Mouse (Mus musculus): ENCODE data around the gene Serpina6. TPM values are rescaled to one million over a fixed set of nuclear protein-coding genes. Genes with fewer than 3 reads are reported as not detected.

Serpina6 gene
- polyA plus RNA-seq, 2 experiments = 793 to 1,383 TPM

DNA sequence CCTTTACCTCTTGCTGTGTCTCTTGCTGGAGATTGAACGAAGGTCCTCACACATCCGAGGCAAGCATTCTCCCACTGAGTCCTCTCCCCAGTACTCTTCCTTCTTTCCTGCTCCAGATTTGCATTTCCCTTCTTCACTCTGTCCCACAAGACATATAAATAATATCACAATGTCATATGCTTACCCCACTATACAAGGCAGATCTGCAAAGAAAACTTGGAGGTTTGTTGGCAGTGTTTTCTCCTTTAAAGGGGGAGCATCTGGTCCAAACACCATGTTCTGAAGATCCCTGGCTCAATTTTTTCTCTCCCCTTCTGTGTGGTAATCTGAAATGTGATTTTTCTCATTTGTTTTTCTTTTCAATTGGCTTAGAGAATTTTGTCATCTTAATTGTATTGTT, 22.6 kb downstream of the Serpina6 start:
- H3K27me3 ChIP-seq (ENCODE audit: control insufficient read depth, insufficient read depth, low read length) = no peaks in the 10 kb centered on the region
- H3K4me2 ChIP-seq (ENCODE audit: low read depth) = no peak overlapping the region
- DNase-seq (ENCODE audit: low read depth in 3 of 3, low spot score in 3 of 3) (no peak), ATAC-seq (ENCODE audit: insufficient read depth) (no peak)
- peaks cover 0 to 11% of the 10 kb centered on the region in 2 experiments; a peak in 2 of 4 replicates for H3K4me1 ChIP-seq (replicated peaks; ENCODE audit: control insufficient read depth in 2 of 2, insufficient read depth in 2 of 2, low read length in 1 of 2)
- TF ChIP-seq CTCF (IDR thresholded peaks at IDR 0.05; ENCODE audit: low read depth) = no peak
- TF ChIP-seq EP300 (IDR thresholded peaks at IDR 0.05; ENCODE audit: low read depth) = no peak
- H3K27ac ChIP-seq = no peak overlapping the region
- WGBS (ENCODE audit: insufficient replicate concordance) = 41% methylated on average over 2 of the region's 2 CpGs
- H3K36me3 ChIP-seq (replicated peaks; ENCODE audit: control insufficient read depth, insufficient read depth, low read depth) = no peaks in the 10 kb centered on the region
- H3K4me3 ChIP-seq (ENCODE audit: insufficient read depth in 1 of 2, low read depth in 2 of 2, low read length in 2 of 2) = no peak overlapping the region
- no peak overlapping the region for H3K9ac ChIP-seq (replicated peaks)
- no peaks in the 10 kb centered on the region; the same call in 1 of the 2 replicates for H3K9me3 ChIP-seq (ENCODE audit: control insufficient read depth, low read length)

- H3K27me3 ChIP-seq (ENCODE audit: control insufficient read depth, insufficient read depth, low read length) = no peaks in the 10 kb centered on the region
- DNase-seq (ENCODE audit: low read depth in 3 of 3, low spot score in 3 of 3) (peak in 2 of 3 experiments; percentile 17 to 19), ATAC-seq (ENCODE audit: insufficient read depth) (peak; percentile 53)
- H3K9me3 ChIP-seq (ENCODE audit: control insufficient read depth, low read length) = no peaks in the 10 kb centered on the region; the same call in 1 of the 2 replicates
- H3K4me1 ChIP-seq (replicated peaks; ENCODE audit: control insufficient read depth in 2 of 2, insufficient read depth in 2 of 2, low read length in 1 of 2) = peaks cover 0 to 13% of the 10 kb centered on the region in 2 experiments; a peak in 2 of 4 replicates
- no peaks in the 10 kb centered on the region for H3K36me3 ChIP-seq (replicated peaks; ENCODE audit: control insufficient read depth, insufficient read depth, low read depth)
- no peak within 1 kb of the TSS for H3K27ac ChIP-seq
- TF ChIP-seq EP300 (IDR thresholded peaks at IDR 0.05; ENCODE audit: low read depth) (no peak), CTCF (IDR thresholded peaks at IDR 0.05; ENCODE audit: low read depth) (no peak)
- peak within 1 kb of the TSS; percentile 41 for H3K4me2 ChIP-seq (ENCODE audit: low read depth)
- 46% methylated on average over 3 of the region's 3 CpGs for WGBS (ENCODE audit: insufficient replicate concordance)
- H3K4me3 ChIP-seq (ENCODE audit: insufficient read depth in 1 of 2, low read depth in 2 of 2, low read length in 2 of 2) = peak within 1 kb of the TSS; percentile 45 to 59
- H3K9ac ChIP-seq (replicated peaks) = peak within 1 kb of the TSS; percentile 31; the same call in 1 of the 2 replicates
Measured at GRCm38 (mm10) chr12:103631203-103631612, 25.8 kb downstream of the Serpina6 start, which contains the start of gene Serpina10. Gene Serpina10 (minus strand): TSS chr12:103631444.

DNA sequence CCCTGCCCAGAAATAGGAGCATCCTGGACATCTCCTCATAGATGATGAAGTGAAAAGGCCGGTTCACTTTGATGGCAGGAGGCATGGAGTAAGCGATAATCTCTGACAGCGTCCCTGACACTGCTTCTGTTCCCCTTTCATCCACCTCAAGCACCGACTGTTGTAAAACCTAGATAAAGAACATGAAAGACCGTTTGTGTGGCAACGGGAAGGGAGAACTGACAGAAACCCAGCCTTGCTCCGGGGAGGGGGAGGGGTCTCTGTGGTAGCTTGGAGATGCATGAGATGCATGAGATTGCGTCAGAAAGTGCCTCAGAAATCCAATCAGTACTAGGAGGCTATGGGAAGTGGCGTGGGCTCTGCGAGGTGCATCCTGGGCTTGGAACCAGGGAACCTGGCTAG, 40.2 kb downstream of the Serpina6 start:
- no peaks in the 10 kb centered on the region for H3K27me3 ChIP-seq (ENCODE audit: control insufficient read depth, insufficient read depth, low read length)
- H3K36me3 ChIP-seq (replicated peaks; ENCODE audit: control insufficient read depth, insufficient read depth, low read depth) = no peaks in the 10 kb centered on the region
- H3K9me3 ChIP-seq (ENCODE audit: control insufficient read depth, low read length) = no peaks in the 10 kb centered on the region
- no peak overlapping the region for H3K9ac ChIP-seq (replicated peaks)
- no peak for DNase-seq (ENCODE audit: low read depth in 3 of 3, low spot score in 3 of 3)
- H3K4me3 ChIP-seq (ENCODE audit: insufficient read depth in 1 of 2, low read depth in 2 of 2, low read length in 2 of 2) = no peak overlapping the region
- WGBS (ENCODE audit: insufficient replicate concordance) = 52% methylated on average over 10 of the region's 10 CpGs
- ATAC-seq (ENCODE audit: insufficient read depth) = no peak
- H3K4me2 ChIP-seq (ENCODE audit: low read depth) = no peak overlapping the region
- no peak overlapping the region for H3K27ac ChIP-seq
- no peaks in the 10 kb centered on the region; a peak in 1 of 4 replicates for H3K4me1 ChIP-seq (replicated peaks; ENCODE audit: control insufficient read depth in 2 of 2, insufficient read depth in 2 of 2, low read length in 1 of 2)
- TF ChIP-seq EP300 (IDR thresholded peaks at IDR 0.05; ENCODE audit: low read depth) (no peak), CTCF (IDR thresholded peaks at IDR 0.05; ENCODE audit: low read depth) (no peak)

GRCm38 (mm10) chr12:103615734-103616133, 41.3 kb downstream of the Serpina6 start:
- Histone ChIP-seq H3K4me3 (ENCODE audit: insufficient read depth in 1 of 2, low read depth in 2 of 2, low read length in 2 of 2) (no peak overlapping the region), H3K9me3 (ENCODE audit: control insufficient read depth, low read length) (no peaks in the 10 kb centered on the region), H3K36me3 (replicated peaks; ENCODE audit: control insufficient read depth, insufficient read depth, low read depth) (no peaks in the 10 kb centered on the region), H3K4me1 (replicated peaks; ENCODE audit: control insufficient read depth in 2 of 2, insufficient read depth in 2 of 2, low read length in 1 of 2) (no peaks in the 10 kb centered on the region; a peak in 1 of 4 replicates), H3K27me3 (ENCODE audit: control insufficient read depth, insufficient read depth, low read length) (no peaks in the 10 kb centered on the region), H3K9ac (replicated peaks) (no peak overlapping the region), H3K4me2 (ENCODE audit: low read depth) (no peak overlapping the region), H3K27ac (no peak overlapping the region)
- WGBS (ENCODE audit: insufficient replicate concordance) = 46% methylated on average over 4 of the region's 4 CpGs
- TF ChIP-seq EP300 (IDR thresholded peaks at IDR 0.05; ENCODE audit: low read depth) = no peak
- TF ChIP-seq CTCF (IDR thresholded peaks at IDR 0.05; ENCODE audit: low read depth) = no peak
- DNase-seq (ENCODE audit: low read depth in 3 of 3, low spot score in 3 of 3) (no peak), ATAC-seq (ENCODE audit: insufficient read depth) (no peak)

- ATAC-seq (ENCODE audit: insufficient read depth) = no peak
- TF ChIP-seq CTCF (IDR thresholded peaks at IDR 0.05; ENCODE audit: low read depth) (no peak), EP300 (IDR thresholded peaks at IDR 0.05; ENCODE audit: low read depth) (no peak)
- Histone ChIP-seq H3K9me3 (ENCODE audit: control insufficient read depth, low read length) (no peaks in the 10 kb centered on the region), H3K27me3 (ENCODE audit: control insufficient read depth, insufficient read depth, low read length) (no peaks in the 10 kb centered on the region), H3K4me2 (ENCODE audit: low read depth) (no peak overlapping the region), H3K27ac (no peak overlapping the region), H3K36me3 (replicated peaks; ENCODE audit: control insufficient read depth, insufficient read depth, low read depth) (no peaks in the 10 kb centered on the region), H3K9ac (replicated peaks) (no peak overlapping the region), H3K4me3 (ENCODE audit: insufficient read depth in 1 of 2, low read depth in 2 of 2, low read length in 2 of 2) (no peak overlapping the region), H3K4me1 (replicated peaks; ENCODE audit: control insufficient read depth in 2 of 2, insufficient read depth in 2 of 2, low read length in 1 of 2) (no peaks in the 10 kb centered on the region; a peak in 1 of 4 replicates)
- no peak for DNase-seq (ENCODE audit: low read depth in 3 of 3, low spot score in 3 of 3)
- 43% methylated on average over 1 of the region's 1 CpGs for WGBS (ENCODE audit: insufficient replicate concordance)
Measured at GRCm38 (mm10) chr12:103615141-103615540, 41.9 kb downstream of the Serpina6 start.

All from liver, embryonic 14.5 days (tissue).